Mouse (Mus musculus) CH12.LX (cell line): ENCODE data around the gene Lmna. TPM values are rescaled to one million over a fixed set of nuclear protein-coding genes. Genes with fewer than 3 reads are reported as not detected.
A peak's percentile ranks its signal among the peaks of the same experiment; 100 is the strongest.

ENCODE experiments used
- DNase-seq: peaks from one replicate; pipeline ENCODE4 v3.0.0-alpha.2; 2013; ENCODE audit errors: extremely low read depth
- H3K27ac ChIP-seq: 2 replicates; pipeline ENCODE4 v1.5.1; 2012; ENCODE audit warnings: low read depth, mild to moderate bottlenecking, control low read depth, moderate library complexity; ENCODE audit not compliant: insufficient read depth
- H3K27me3 ChIP-seq: replicated peaks from 2 replicates; pipeline ENCODE3; 2012; ENCODE audit warnings: inconsistent platforms
- H3K36me3 ChIP-seq, 2 experiments: replicated peaks in 1 of 2; 2 replicates each; pipeline versions ENCODE3 to v1.6.1; 2012; ENCODE audit warnings: inconsistent platforms in 1 of 2, low read length in 1 of 2, mild to moderate bottlenecking in 1 of 2, mixed read lengths in 1 of 2, moderate library complexity in 1 of 2; ENCODE audit not compliant: control insufficient read depth in 1 of 2, insufficient read depth in 1 of 2
- H3K4me1 ChIP-seq, 2 experiments: 2 replicates each; pipeline ENCODE4 v1.6.1; 2012; ENCODE audit warnings: inconsistent platforms in 1 of 2, moderate library complexity in 1 of 2; ENCODE audit not compliant: insufficient read depth in 2 of 2, control insufficient read depth in 1 of 2
- H3K4me2 ChIP-seq: 2 replicates; pipeline ENCODE4 v1.6.1; 2012; ENCODE audit warnings: low read depth, mild to moderate bottlenecking, control low read depth; ENCODE audit not compliant: poor library complexity, insufficient read depth, severe bottlenecking
- H3K4me3 ChIP-seq, 3 experiments: fragments of 150-350 bp in 1 of 3; sonication (generic) in 1 of 3; replicated peaks in 1 of 3; 2 replicates each; pipeline versions ENCODE3 to v1.5.1; 2011 to 2012; ENCODE audit warnings: low read depth in 2 of 3, low read length in 2 of 3, mild to moderate bottlenecking in 2 of 3, moderate library complexity in 2 of 3, control low read depth in 1 of 3, improper control_type of control experiment in 1 of 3, inconsistent platforms in 1 of 3, mixed read lengths in 1 of 3; ENCODE audit not compliant: poor library complexity in 1 of 3
- H3K79me2 ChIP-seq: replicated peaks from 2 replicates; pipeline ENCODE4 v1.6.1; 2012; ENCODE audit warnings: mild to moderate bottlenecking, moderate library complexity; ENCODE audit not compliant: control insufficient read depth, poor library complexity, insufficient read depth, severe bottlenecking; ENCODE audit errors: extremely low read depth
- H3K9ac ChIP-seq: 2 replicates; pipeline ENCODE4 v1.6.1; 2012; ENCODE audit warnings: low read depth, mild to moderate bottlenecking, control low read depth, moderate library complexity; ENCODE audit not compliant: insufficient read depth
- H3K9me3 ChIP-seq: replicated peaks from 2 replicates; pipeline ENCODE3; 2012; ENCODE audit warnings: low read length, inconsistent platforms, mixed read lengths
- BHLHE40 ChIP-seq: IDR thresholded peaks from 2 replicates; pipeline ENCODE4 v1.6.1; 2011; ENCODE audit warnings: mild to moderate bottlenecking, low read depth, low read length, improper control_type of control experiment
- CHD1 ChIP-seq: IDR thresholded peaks from 2 replicates; pipeline ENCODE4 v1.6.1; 2012; ENCODE audit warnings: low read depth, low read length, improper control_type of control experiment, inconsistent platforms
- ETS1 ChIP-seq: conservative IDR thresholded peaks from 2 replicates; pipeline ENCODE4 v1.6.1; 2012; ENCODE audit warnings: low read depth, mild to moderate bottlenecking, inconsistent platforms, low read length, improper control_type of control experiment, moderate library complexity
- JUN ChIP-seq: IDR thresholded peaks from 2 replicates; pipeline ENCODE4 v1.6.1; 2011; ENCODE audit warnings: low read depth, mild to moderate bottlenecking, low read length, improper control_type of control experiment, moderate library complexity; ENCODE audit not compliant: insufficient read depth
- MAFK ChIP-seq: IDR thresholded peaks from 2 replicates; pipeline ENCODE4 v1.6.1; 2011; ENCODE audit warnings: low read length, improper control_type of control experiment; ENCODE audit not compliant: insufficient replicate concordance
- MAX ChIP-seq: IDR thresholded peaks from 2 replicates; pipeline ENCODE4 v1.6.1; 2011; ENCODE audit warnings: low read length, improper control_type of control experiment
- MXI1 ChIP-seq: IDR thresholded peaks from 2 replicates; pipeline ENCODE4 v1.6.1; 2011; ENCODE audit warnings: mild to moderate bottlenecking, low read depth, low read length, improper control_type of control experiment
- MYC ChIP-seq: IDR thresholded peaks from 2 replicates; pipeline ENCODE4 v1.6.1; 2011; ENCODE audit warnings: low read depth, mild to moderate bottlenecking, improper control_type of control experiment, low read length
- NELFE ChIP-seq: IDR thresholded peaks from 2 replicates; pipeline ENCODE4 v1.6.1; 2011; ENCODE audit warnings: low read depth, low read length, improper control_type of control experiment
- PAX5 ChIP-seq: IDR thresholded peaks from 2 replicates; pipeline ENCODE4 v1.6.1; 2012; ENCODE audit warnings: low read length, inconsistent platforms, mixed read lengths
- POLR2AphosphoS2 ChIP-seq: IDR thresholded peaks from 2 replicates; pipeline ENCODE4 v1.6.1; 2011; ENCODE audit warnings: low read depth, low read length, improper control_type of control experiment
- RAD21 ChIP-seq: IDR thresholded peaks from 2 replicates; pipeline ENCODE4 v1.6.1; 2011; ENCODE audit warnings: low read depth, mild to moderate bottlenecking, low read length, improper control_type of control experiment, moderate library complexity
- SIN3A ChIP-seq: IDR thresholded peaks from 2 replicates; pipeline ENCODE4 v1.6.1; 2012; ENCODE audit warnings: low read length, improper control_type of control experiment, inconsistent platforms
- TBP ChIP-seq: conservative IDR thresholded peaks from 2 replicates; pipeline ENCODE4 v1.6.1; 2011; ENCODE audit warnings: low read depth, low read length, improper control_type of control experiment
- TCF12 ChIP-seq: IDR thresholded peaks from 2 replicates; pipeline ENCODE4 v1.6.1; 2014; ENCODE audit warnings: low read depth, mild to moderate bottlenecking, inconsistent platforms, low read length, improper control_type of control experiment
- USF2 ChIP-seq: conservative IDR thresholded peaks from 2 replicates; pipeline ENCODE4 v1.6.1; 2011; ENCODE audit warnings: low read depth, low read length, improper control_type of control experiment
- ZC3H11A ChIP-seq: IDR thresholded peaks from 2 replicates; pipeline ENCODE4 v1.6.1; 2012; ENCODE audit warnings: low read depth, mild to moderate bottlenecking, inconsistent platforms, low read length, improper control_type of control experiment
- ZKSCAN1 ChIP-seq: IDR thresholded peaks from 2 replicates; pipeline ENCODE4 v1.6.1; 2012; ENCODE audit warnings: low read depth, inconsistent platforms, low read length, improper control_type of control experiment, borderline replicate concordance
- dilution Hi-C: fragments of 300-500 bp; cut with MboI; formaldehyde crosslinking; loops from 2 replicates; pipeline ENCODE4 v1.14.3; 2020; ENCODE audit warnings: low sequenced_read_pairs; ENCODE audit not compliant: extremely low pct_unique_long_range_greater_than_20kb, extremely low pct_ligation_motif_present
- in situ Hi-C: fragments of 300-500 bp; cut with MboI; formaldehyde crosslinking; loops from 3 replicates; pipeline ENCODE4 v1.14.3; 2019; ENCODE audit warnings: low sequenced_read_pairs, low pct_ligation_motif_present, low pct_unique_long_range_greater_than_20kb, mixed read lengths
- polyA plus RNA-seq: library from polyadenylated mRNA; unstranded; fragments of >175 nt; gene quantifications from 2 replicates; pipeline ENCODE4 v1.2.1, GENCODE M21; 2012; ENCODE audit warnings: low read depth; ENCODE audit not compliant: insufficient read length
- total RNA-seq, 2 experiments: library from RNA; depleted of rRNA; stranded (reverse); fragments of 300-350 nt in 1 of 2; fragments of >200 nt in 1 of 2; gene quantifications; 2 replicates each; pipeline ENCODE4 v1.2.3; 2012 to 2014

Gene Lmna
- total and polyA plus RNA-seq, 3 experiments, result 16.1 to 67.7 (median 17.2) TPM

DNA sequence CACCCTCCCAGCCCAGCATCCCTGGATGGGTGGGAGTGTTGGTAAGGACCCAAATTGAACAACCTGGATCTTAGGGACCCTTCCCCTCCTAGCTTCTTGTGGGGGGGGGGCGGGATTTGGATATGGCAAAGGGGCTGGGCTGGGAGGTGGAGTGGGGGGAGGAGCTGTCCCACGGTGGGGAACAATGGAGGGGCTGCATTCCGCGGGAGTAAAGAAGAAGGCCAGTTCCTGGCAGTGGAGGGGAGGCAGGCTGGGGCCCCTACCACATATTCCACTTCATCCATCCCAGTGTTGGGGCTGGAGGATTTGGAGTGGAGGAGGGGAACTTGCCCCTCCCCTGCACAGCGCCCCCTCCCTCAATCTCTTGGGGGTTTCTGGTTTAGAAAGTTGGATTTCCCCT is 23.9 kb upstream of the Lmna start:
- no peak for DNase-seq
- TF ChIP-seq PAX5 (no peak), MXI1 (no peak), RAD21 (no peak), MYC (no peak), JUN (no peak), CHD1 (no peak), POLR2AphosphoS2 (no peak), TCF12 (no peak), BHLHE40 (no peak), NELFE (no peak), ETS1 (no peak), TBP (no peak), ZC3H11A (no peak), MAX (no peak), ZKSCAN1 (no peak), MAFK (no peak), USF2 (no peak)
- TF ChIP-seq, all 38 proteins: peak for 0
- peak overlapping the region in 1 of 3 experiments; percentile 84 for H3K4me3 ChIP-seq
- H3K4me1 ChIP-seq, result peaks cover 16 to 41% of the 10 kb centered on the region in 2 experiments
- H3K79me2 ChIP-seq, result no peaks in the 10 kb centered on the region
- H3K27ac ChIP-seq, result no peak overlapping the region
- H3K4me2 ChIP-seq, result peak overlapping the region; percentile 90
- peaks cover 9% of the 10 kb centered on the region for H3K27me3 ChIP-seq
- no peaks in the 10 kb centered on the region for H3K9me3 ChIP-seq
- peaks cover 13 to 32% of the 10 kb centered on the region in 2 experiments for H3K36me3 ChIP-seq
- dilution Hi-C loops, result no loop called here
- in situ Hi-C loops, result no loop called here
- no peak overlapping the region; the same call in 1 of the 2 replicates for H3K9ac ChIP-seq

DNA sequence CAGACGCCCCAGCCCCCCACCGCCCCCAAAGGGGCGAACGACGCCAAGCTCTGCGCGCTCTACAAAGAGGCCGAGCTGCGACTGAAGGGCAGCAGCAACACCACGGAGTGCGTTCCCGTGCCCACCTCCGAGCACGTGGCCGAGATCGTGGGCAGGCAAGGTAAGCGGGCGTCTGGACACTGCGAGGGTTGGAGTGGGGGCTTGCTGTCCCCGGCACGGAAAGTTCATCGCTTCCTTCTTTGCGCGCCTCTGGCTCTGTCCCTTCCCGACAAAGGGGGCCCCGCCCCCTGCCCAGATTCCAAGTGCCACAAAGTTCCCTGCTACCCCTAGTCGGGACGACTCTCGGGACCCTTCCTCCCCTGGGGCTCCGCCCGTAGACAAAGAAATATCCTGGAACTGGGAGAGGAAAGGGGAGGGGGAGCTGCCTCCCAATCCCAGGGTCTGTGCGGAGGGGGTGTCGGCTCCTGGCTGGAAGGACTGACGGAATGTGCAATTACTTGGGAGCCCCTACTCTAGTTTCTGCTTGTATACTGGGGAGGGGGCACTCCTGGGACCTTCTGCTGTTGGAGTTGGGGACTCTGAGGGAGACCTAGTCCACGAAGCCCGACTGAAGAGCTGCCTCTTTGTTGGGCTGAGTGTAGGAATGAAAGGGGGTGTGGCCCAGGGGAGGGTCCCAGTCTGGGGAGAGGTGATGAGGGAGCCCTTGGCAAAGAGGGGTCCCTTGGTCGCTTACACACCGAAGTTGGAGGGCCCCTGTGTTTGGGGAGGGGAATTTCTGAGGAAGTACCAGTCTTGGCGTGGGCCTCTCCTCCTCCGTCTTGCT is 23.1 kb upstream of the Lmna start:
- TF ChIP-seq NELFE (no peak), SIN3A (peak; percentile 35; the same call in 1 of the 2 replicates), MYC (0 out of 2 replicates have a peak, but pooled peaks have one; percentile 34), MAX (peak; percentile 64; the same call in 1 of the 2 replicates), MXI1 (peak; percentile 85)
- H3K4me2 ChIP-seq, result peak overlapping the region; percentile 90
- H3K9me3 ChIP-seq, result no peaks in the 10 kb centered on the region
- no peak for DNase-seq
- in situ Hi-C loops, result no loop called here
- peaks cover 13 to 28% of the 10 kb centered on the region in 2 experiments for H3K36me3 ChIP-seq
- peaks cover 9% of the 10 kb centered on the region for H3K27me3 ChIP-seq
- dilution Hi-C loops, result no loop called here
- peak overlapping the region; percentile 40 to 84 (median 79) for H3K4me3 ChIP-seq
- H3K9ac ChIP-seq, result peak overlapping the region; percentile 95
- H3K27ac ChIP-seq, result no peak overlapping the region
- H3K4me1 ChIP-seq, result peaks cover 16 to 41% of the 10 kb centered on the region in 2 experiments
- H3K79me2 ChIP-seq, result no peaks in the 10 kb centered on the region
